Mouse (Mus musculus) limb, embryonic 15.5 days (tissue): ENCODE results near the gene Slc44a1. TPM values are rescaled to one million over a fixed set of nuclear protein-coding genes. Genes with fewer than 3 reads are reported as not detected.

Experiments
- ATAC-seq: fragments of 200-750 bp; cut with Nextera tagmentation; 2 replicates; pipeline ENCODE4 v1.8.0; 2017; ENCODE audit warnings: low read depth, moderate TSS enrichment; ENCODE audit not compliant: insufficient number of reproducible peaks, low FRiP score, low TSS enrichment
- H3K27ac ChIP-seq: fragments of 300-500 bp; sonication (generic); 2 replicates; pipeline ENCODE4 v1.5.1; 2015; ENCODE audit warnings: moderate library complexity, mild to moderate bottlenecking, inconsistent platforms
- H3K27me3 ChIP-seq: fragments of 300-500 bp; sonication (generic); 2 replicates; pipeline ENCODE4 v1.6.1; 2015; ENCODE audit warnings: inconsistent platforms
- H3K36me3 ChIP-seq: fragments of 300-500 bp; sonication (generic); 2 replicates; pipeline ENCODE4 v1.6.1; 2015; ENCODE audit warnings: inconsistent platforms
- H3K4me1 ChIP-seq: fragments of 300-500 bp; sonication (generic); 2 replicates; pipeline ENCODE4 v1.6.1; 2015; ENCODE audit warnings: inconsistent platforms
- H3K4me2 ChIP-seq: fragments of 300-500 bp; sonication (generic); 2 replicates; pipeline ENCODE4 v1.6.1; 2015; ENCODE audit warnings: mild to moderate bottlenecking, inconsistent platforms
- H3K4me3 ChIP-seq: fragments of 300-500 bp; sonication (generic); 2 replicates; pipeline ENCODE4 v1.5.1; 2015; ENCODE audit warnings: mild to moderate bottlenecking, inconsistent platforms
- H3K9ac ChIP-seq: fragments of 300-500 bp; sonication (generic); 2 replicates; pipeline ENCODE4 v1.6.1; 2015; ENCODE audit warnings: inconsistent platforms
- H3K9me3 ChIP-seq: fragments of 300-500 bp; sonication (generic); 2 replicates; pipeline ENCODE4 v1.6.1; 2016; ENCODE audit warnings: inconsistent platforms
- WGBS: fragments of 180-500 bp; shearing (Covaris S2); methylation state at CpG from one replicate; pipeline ENCODE4 v1.1.7; 2015; 5-methylcytosine and 5-hydroxymethylcytosine counted together
- polyA plus RNA-seq: library from polyadenylated mRNA; unstranded; fragments of >200 nt; fragmentation: Nextera tagmentation; extraction: Ambion mirVana; gene quantifications from 2 replicates; pipeline ENCODE4 v1.2.1, GENCODE M21; 2015

Gene Slc44a1
- polyA plus RNA-seq, 1 experiment from 2014 or later, result 36.9 TPM

GRCm38 (mm10) chr4:53522655-53523054 lies 82.4 kb downstream of the Slc44a1 start:
- H3K9me3 ChIP-seq, result no peaks in the 10 kb centered on the region
- no peak overlapping the region for H3K4me3 ChIP-seq
- ATAC-seq, result no peak
- no peak overlapping the region for H3K4me2 ChIP-seq
- no peaks in the 10 kb centered on the region for H3K27me3 ChIP-seq
- H3K27ac ChIP-seq, result no peak overlapping the region
- H3K9ac ChIP-seq, result no peak overlapping the region
- no peaks in the 10 kb centered on the region for H3K36me3 ChIP-seq
- WGBS, result 83% methylated on average over 8 of the region's 8 CpGs
- no peaks in the 10 kb centered on the region for H3K4me1 ChIP-seq

- 84% methylated on average over 6 of the region's 6 CpGs for WGBS
- Histone ChIP-seq H3K9ac (no peak overlapping the region), H3K4me3 (no peak overlapping the region), H3K27me3 (no peaks in the 10 kb centered on the region), H3K4me2 (no peak overlapping the region), H3K4me1 (no peaks in the 10 kb centered on the region), H3K9me3 (no peaks in the 10 kb centered on the region), H3K27ac (no peak overlapping the region), H3K36me3 (no peaks in the 10 kb centered on the region)
- ATAC-seq, result no peak
Measured at GRCm38 (mm10) chr4:53525503-53525902, 85.3 kb downstream of the Slc44a1 start.

- Histone ChIP-seq H3K9me3 (no peaks in the 10 kb centered on the region), H3K27me3 (no peaks in the 10 kb centered on the region), H3K4me2 (no peak overlapping the region), H3K4me1 (no peaks in the 10 kb centered on the region), H3K27ac (no peak overlapping the region), H3K9ac (no peak overlapping the region), H3K4me3 (no peak overlapping the region), H3K36me3 (no peaks in the 10 kb centered on the region; the same call in 1 of the 2 replicates)
- ATAC-seq, result no peak
- WGBS, result 78% methylated on average over 1 of the region's 1 CpGs
Measured at GRCm38 (mm10) chr4:53525994-53526393, 85.8 kb downstream of the Slc44a1 start.

GRCm38 (mm10) chr4:53526446-53526845 lies 86.2 kb downstream of the Slc44a1 start:
- Histone ChIP-seq H3K27me3 (no peaks in the 10 kb centered on the region), H3K9ac (no peak overlapping the region), H3K27ac (no peak overlapping the region), H3K9me3 (no peaks in the 10 kb centered on the region), H3K4me2 (no peak overlapping the region), H3K36me3 (no peaks in the 10 kb centered on the region; the same call in 1 of the 2 replicates), H3K4me3 (no peak overlapping the region), H3K4me1 (no peaks in the 10 kb centered on the region)
- ATAC-seq, result no peak
- 51% methylated on average over 2 of the region's 2 CpGs for WGBS

GRCm38 (mm10) chr4:53535795-53536194 lies 95.6 kb downstream of the Slc44a1 start:
- Histone ChIP-seq H3K9me3 (no peaks in the 10 kb centered on the region), H3K4me2 (no peak overlapping the region), H3K27me3 (no peaks in the 10 kb centered on the region), H3K36me3 (no peaks in the 10 kb centered on the region; the same call in 1 of the 2 replicates), H3K4me1 (no peaks in the 10 kb centered on the region), H3K4me3 (no peak overlapping the region), H3K9ac (no peak overlapping the region), H3K27ac (no peak overlapping the region)
- ATAC-seq, result no peak
- 72% methylated on average over 12 of the region's 12 CpGs for WGBS

GRCm38 (mm10) chr4:53537101-53537500 lies 96.9 kb downstream of the Slc44a1 start:
- no peak for ATAC-seq
- Histone ChIP-seq H3K36me3 (no peaks in the 10 kb centered on the region; the same call in 1 of the 2 replicates), H3K4me3 (no peak overlapping the region), H3K9ac (no peak overlapping the region), H3K9me3 (no peaks in the 10 kb centered on the region), H3K4me2 (no peak overlapping the region), H3K27ac (no peak overlapping the region), H3K27me3 (no peaks in the 10 kb centered on the region), H3K4me1 (no peaks in the 10 kb centered on the region)

- Histone ChIP-seq H3K27me3 (no peaks in the 10 kb centered on the region), H3K9ac (no peak overlapping the region), H3K36me3 (no peaks in the 10 kb centered on the region; the same call in 1 of the 2 replicates), H3K9me3 (no peaks in the 10 kb centered on the region), H3K4me2 (no peak overlapping the region), H3K4me3 (no peak overlapping the region), H3K4me1 (no peaks in the 10 kb centered on the region), H3K27ac (no peak overlapping the region)
- no peak for ATAC-seq
- WGBS, result 53% methylated on average over 2 of the region's 2 CpGs
Measured at GRCm38 (mm10) chr4:53537539-53537938, 97.3 kb downstream of the Slc44a1 start.

GRCm38 (mm10) chr4:53538600-53538999 lies 98.4 kb downstream of the Slc44a1 start:
- Histone ChIP-seq H3K27me3 (no peaks in the 10 kb centered on the region), H3K9me3 (no peaks in the 10 kb centered on the region), H3K4me2 (no peak overlapping the region), H3K4me3 (no peak overlapping the region), H3K36me3 (peaks cover 5% of the 10 kb centered on the region), H3K9ac (no peak overlapping the region), H3K27ac (no peak overlapping the region), H3K4me1 (no peaks in the 10 kb centered on the region)
- 92% methylated on average over 11 of the region's 11 CpGs for WGBS
- ATAC-seq, result no peak

- Histone ChIP-seq H3K27ac (no peak overlapping the region), H3K9me3 (no peaks in the 10 kb centered on the region), H3K4me3 (no peak overlapping the region), H3K4me1 (no peaks in the 10 kb centered on the region), H3K9ac (no peak overlapping the region), H3K4me2 (no peak overlapping the region), H3K36me3 (peaks cover 12% of the 10 kb centered on the region), H3K27me3 (no peaks in the 10 kb centered on the region)
- ATAC-seq, result no peak
- WGBS, result 90% methylated on average over 11 of the region's 11 CpGs
Measured at GRCm38 (mm10) chr4:53539929-53540328, 99.7 kb downstream of the Slc44a1 start.

GRCm38 (mm10) chr4:53543421-53543820 lies 103.2 kb downstream of the Slc44a1 start:
- Histone ChIP-seq H3K4me2 (no peak overlapping the region), H3K27me3 (no peaks in the 10 kb centered on the region), H3K4me1 (no peaks in the 10 kb centered on the region), H3K9ac (no peak overlapping the region), H3K36me3 (peaks cover 29% of the 10 kb centered on the region), H3K27ac (no peak overlapping the region), H3K9me3 (no peaks in the 10 kb centered on the region), H3K4me3 (no peak overlapping the region)
- no peak for ATAC-seq
- 90% methylated on average over 8 of the region's 8 CpGs for WGBS

GRCm38 (mm10) chr4:53544889-53545288 lies 104.7 kb downstream of the Slc44a1 start:
- 83% methylated on average over 1 of the region's 1 CpGs for WGBS
- H3K4me1 ChIP-seq, result no peaks in the 10 kb centered on the region
- H3K4me2 ChIP-seq, result no peak overlapping the region
- H3K27ac ChIP-seq, result no peak overlapping the region
- no peaks in the 10 kb centered on the region for H3K9me3 ChIP-seq
- no peak overlapping the region for H3K9ac ChIP-seq
- H3K4me3 ChIP-seq, result no peak overlapping the region
- ATAC-seq, result no peak
- peaks cover 29% of the 10 kb centered on the region for H3K36me3 ChIP-seq
- H3K27me3 ChIP-seq, result no peaks in the 10 kb centered on the region

- Histone ChIP-seq H3K4me3 (no peak overlapping the region), H3K27me3 (no peaks in the 10 kb centered on the region), H3K4me1 (no peaks in the 10 kb centered on the region), H3K9me3 (no peaks in the 10 kb centered on the region), H3K9ac (no peak overlapping the region), H3K36me3 (peaks cover 29% of the 10 kb centered on the region), H3K27ac (no peak overlapping the region), H3K4me2 (no peak overlapping the region)
- 94% methylated on average over 5 of the region's 5 CpGs for WGBS
- ATAC-seq, result no peak
Measured at GRCm38 (mm10) chr4:53547381-53547780, 107.2 kb downstream of the Slc44a1 start.

- H3K27ac ChIP-seq, result no peak overlapping the region
- H3K9ac ChIP-seq, result no peak overlapping the region
- no peaks in the 10 kb centered on the region for H3K9me3 ChIP-seq
- peaks cover 3% of the 10 kb centered on the region; the same call in 1 of the 2 replicates for H3K4me1 ChIP-seq
- H3K4me3 ChIP-seq, result no peak overlapping the region
- H3K27me3 ChIP-seq, result no peaks in the 10 kb centered on the region
- 64% methylated on average over 4 of the region's 4 CpGs for WGBS
- H3K4me2 ChIP-seq, result no peak overlapping the region
- no peak for ATAC-seq
- H3K36me3 ChIP-seq, result peaks cover 27% of the 10 kb centered on the region
Measured at GRCm38 (mm10) chr4:53549375-53549774, 109.2 kb downstream of the Slc44a1 start.
